Mouse (Mus musculus): ENCODE results near the gene Nsmce1. TPM values are rescaled to one million over a fixed set of nuclear protein-coding genes. Genes with fewer than 3 reads are reported as not detected.

Nsmce1 gene
- polyA plus RNA-seq, 1 experiment from 2014 or later: 127 TPM

- Histone ChIP-seq H3K9ac (ENCODE audit: low read depth, low read length) (no peak overlapping the region), H3K27me3 (ENCODE audit: insufficient read depth, low read length) (no peaks in the 10 kb centered on the region), H3K9me3 (replicated peaks; ENCODE audit: low read length) (no peaks in the 10 kb centered on the region), H3K36me3 (ENCODE audit: insufficient read depth, low read length) (no peaks in the 10 kb centered on the region), H3K4me2 (ENCODE audit: low read length) (no peak overlapping the region), H3K27ac (no peak overlapping the region), H3K4me1 (replicated peaks; ENCODE audit: insufficient read depth, low read length) (peaks cover under 1% of the 10 kb centered on the region; the same call in 1 of the 2 replicates), H3K4me3 (replicated peaks; ENCODE audit: low read depth, low read length) (no peak overlapping the region)
- no peak for DNase-seq (ENCODE audit: low spot score)
- TF ChIP-seq CTCF (IDR thresholded peaks at IDR 0.05; ENCODE audit: low read depth): no peak
- 76% methylated on average over 1 of the region's 1 CpGs for WGBS
- no peak for ATAC-seq (replicated peaks; ENCODE audit: low FRiP score, low read depth)
These were observed 40.7 kb downstream of the Nsmce1 start for GRCm38 (mm10) chr7:125450678-125451077.

- no peaks in the 10 kb centered on the region for H3K36me3 ChIP-seq (ENCODE audit: insufficient read depth, low read length)
- 2% methylated on average over 61 of the region's 61 CpGs for WGBS
- peak within 1 kb of the TSS; percentile 72 for H3K4me2 ChIP-seq (ENCODE audit: low read length)
- peak within 1 kb of the TSS; percentile 83 for H3K9ac ChIP-seq (ENCODE audit: low read depth, low read length)
- H3K4me3 ChIP-seq (replicated peaks; ENCODE audit: low read depth, low read length): peak within 1 kb of the TSS; percentile 57
- peaks cover 7% of the 10 kb centered on the region; the same call in 1 of the 2 replicates for H3K4me1 ChIP-seq (replicated peaks; ENCODE audit: insufficient read depth, low read length)
- no peaks in the 10 kb centered on the region for H3K27me3 ChIP-seq (ENCODE audit: insufficient read depth, low read length)
- DNase-seq (ENCODE audit: low spot score) (peak; percentile 98), ATAC-seq (replicated peaks; ENCODE audit: low FRiP score, low read depth) (peak; percentile 94)
- H3K27ac ChIP-seq: peak within 1 kb of the TSS; percentile 98
- no peak for TF ChIP-seq CTCF (IDR thresholded peaks at IDR 0.05; ENCODE audit: low read depth)
- H3K9me3 ChIP-seq (replicated peaks; ENCODE audit: low read length): no peaks in the 10 kb centered on the region
These were observed 46.7 kb downstream of the Nsmce1 start, which contains the start of gene Kdm8 for GRCm38 (mm10) chr7:125444464-125445401. Gene Kdm8, plus strand, starts transcription at chr7:125444676.

DNA sequence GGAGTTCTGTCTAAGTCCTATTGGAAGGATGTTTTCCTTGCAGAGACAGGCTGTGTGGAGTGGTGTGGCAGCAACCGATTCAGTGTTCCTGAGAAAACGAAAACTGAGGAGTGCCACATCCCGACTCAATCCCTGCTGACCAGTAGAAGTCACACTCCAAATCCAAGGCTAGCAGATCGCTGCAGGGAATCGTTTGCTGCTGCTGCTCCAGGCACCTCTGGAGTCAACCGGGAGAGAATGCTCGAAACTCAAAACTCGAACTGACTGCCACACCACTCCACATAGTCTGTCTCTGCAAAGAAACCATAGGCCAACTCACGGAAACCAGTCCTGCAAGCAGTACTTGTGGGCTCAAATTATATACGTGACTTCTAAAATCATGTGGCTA lies 47.3 kb downstream of the Nsmce1 start:
- no peak for TF ChIP-seq CTCF (IDR thresholded peaks at IDR 0.05; ENCODE audit: low read depth)
- Histone ChIP-seq H3K4me2 (ENCODE audit: low read length) (peak overlapping the region; percentile 72), H3K4me3 (replicated peaks; ENCODE audit: low read depth, low read length) (peak overlapping the region; percentile 57), H3K4me1 (replicated peaks; ENCODE audit: insufficient read depth, low read length) (peaks cover 7% of the 10 kb centered on the region; the same call in 1 of the 2 replicates), H3K9me3 (replicated peaks; ENCODE audit: low read length) (no peaks in the 10 kb centered on the region), H3K36me3 (ENCODE audit: insufficient read depth, low read length) (no peaks in the 10 kb centered on the region), H3K27ac (peak overlapping the region; percentile 98; the same call in 1 of the 2 replicates), H3K9ac (ENCODE audit: low read depth, low read length) (peak overlapping the region; percentile 83), H3K27me3 (ENCODE audit: insufficient read depth, low read length) (no peaks in the 10 kb centered on the region)
- WGBS: 10% methylated on average over 10 of the region's 10 CpGs
- no peak for ATAC-seq (replicated peaks; ENCODE audit: low FRiP score, low read depth)
- DNase-seq (ENCODE audit: low spot score): no peak

- no peak overlapping the region for H3K9ac ChIP-seq (ENCODE audit: low read depth, low read length)
- H3K4me1 ChIP-seq (replicated peaks; ENCODE audit: insufficient read depth, low read length): peaks cover 7% of the 10 kb centered on the region; the same call in 1 of the 2 replicates
- WGBS: 72% methylated on average over 4 of the region's 4 CpGs
- no peak overlapping the region for H3K4me3 ChIP-seq (replicated peaks; ENCODE audit: low read depth, low read length)
- ATAC-seq (replicated peaks; ENCODE audit: low FRiP score, low read depth): no peak
- H3K9me3 ChIP-seq (replicated peaks; ENCODE audit: low read length): no peaks in the 10 kb centered on the region
- no peaks in the 10 kb centered on the region for H3K27me3 ChIP-seq (ENCODE audit: insufficient read depth, low read length)
- no peak for DNase-seq (ENCODE audit: low spot score)
- no peaks in the 10 kb centered on the region for H3K36me3 ChIP-seq (ENCODE audit: insufficient read depth, low read length)
- no peak for TF ChIP-seq CTCF (IDR thresholded peaks at IDR 0.05; ENCODE audit: low read depth)
- no peak overlapping the region for H3K27ac ChIP-seq
- H3K4me2 ChIP-seq (ENCODE audit: low read length): no peak overlapping the region
These were observed 49.1 kb downstream of the Nsmce1 start for GRCm38 (mm10) chr7:125442323-125442722.

- DNase-seq (ENCODE audit: low spot score): peak; percentile 31
- no peak for ATAC-seq (replicated peaks; ENCODE audit: low FRiP score, low read depth)
- TF ChIP-seq CTCF (IDR thresholded peaks at IDR 0.05; ENCODE audit: low read depth): no peak
- Histone ChIP-seq H3K4me2 (ENCODE audit: low read length) (no peak overlapping the region), H3K27ac (no peak overlapping the region), H3K27me3 (ENCODE audit: insufficient read depth, low read length) (no peaks in the 10 kb centered on the region), H3K9me3 (replicated peaks; ENCODE audit: low read length) (no peaks in the 10 kb centered on the region), H3K4me3 (replicated peaks; ENCODE audit: low read depth, low read length) (no peak overlapping the region), H3K4me1 (replicated peaks; ENCODE audit: insufficient read depth, low read length) (no peaks in the 10 kb centered on the region), H3K36me3 (ENCODE audit: insufficient read depth, low read length) (no peaks in the 10 kb centered on the region), H3K9ac (ENCODE audit: low read depth, low read length) (no peak overlapping the region)
- 27% methylated on average over 8 of the region's 8 CpGs for whole genome bisulfite sequencing
These were observed 56.6 kb downstream of the Nsmce1 start for GRCm38 (mm10) chr7:125434666-125435290.

GRCm38 (mm10) chr7:125433874-125434273 lies 57.5 kb downstream of the Nsmce1 start:
- TF ChIP-seq CTCF (IDR thresholded peaks at IDR 0.05; ENCODE audit: low read depth): no peak
- Histone ChIP-seq H3K36me3 (ENCODE audit: insufficient read depth, low read length) (no peaks in the 10 kb centered on the region), H3K27me3 (ENCODE audit: insufficient read depth, low read length) (no peaks in the 10 kb centered on the region), H3K4me3 (replicated peaks; ENCODE audit: low read depth, low read length) (no peak overlapping the region), H3K4me2 (ENCODE audit: low read length) (no peak overlapping the region), H3K27ac (no peak overlapping the region), H3K9ac (ENCODE audit: low read depth, low read length) (no peak overlapping the region), H3K9me3 (replicated peaks; ENCODE audit: low read length) (no peaks in the 10 kb centered on the region), H3K4me1 (replicated peaks; ENCODE audit: insufficient read depth, low read length) (no peaks in the 10 kb centered on the region)
- DNase-seq (ENCODE audit: low spot score): no peak
- no peak for ATAC-seq (replicated peaks; ENCODE audit: low FRiP score, low read depth)
- 57% methylated on average over 3 of the region's 3 CpGs for WGBS
